Mouse (Mus musculus) kidney, adult 18-20 months (tissue): Measurements from ENCODE around the gene Szrd1.

ENCODE experiments used
- DNase-seq: peaks from one replicate; pipeline ENCODE4 v3.0.0; 2021

Szrd1 gene

DNA sequence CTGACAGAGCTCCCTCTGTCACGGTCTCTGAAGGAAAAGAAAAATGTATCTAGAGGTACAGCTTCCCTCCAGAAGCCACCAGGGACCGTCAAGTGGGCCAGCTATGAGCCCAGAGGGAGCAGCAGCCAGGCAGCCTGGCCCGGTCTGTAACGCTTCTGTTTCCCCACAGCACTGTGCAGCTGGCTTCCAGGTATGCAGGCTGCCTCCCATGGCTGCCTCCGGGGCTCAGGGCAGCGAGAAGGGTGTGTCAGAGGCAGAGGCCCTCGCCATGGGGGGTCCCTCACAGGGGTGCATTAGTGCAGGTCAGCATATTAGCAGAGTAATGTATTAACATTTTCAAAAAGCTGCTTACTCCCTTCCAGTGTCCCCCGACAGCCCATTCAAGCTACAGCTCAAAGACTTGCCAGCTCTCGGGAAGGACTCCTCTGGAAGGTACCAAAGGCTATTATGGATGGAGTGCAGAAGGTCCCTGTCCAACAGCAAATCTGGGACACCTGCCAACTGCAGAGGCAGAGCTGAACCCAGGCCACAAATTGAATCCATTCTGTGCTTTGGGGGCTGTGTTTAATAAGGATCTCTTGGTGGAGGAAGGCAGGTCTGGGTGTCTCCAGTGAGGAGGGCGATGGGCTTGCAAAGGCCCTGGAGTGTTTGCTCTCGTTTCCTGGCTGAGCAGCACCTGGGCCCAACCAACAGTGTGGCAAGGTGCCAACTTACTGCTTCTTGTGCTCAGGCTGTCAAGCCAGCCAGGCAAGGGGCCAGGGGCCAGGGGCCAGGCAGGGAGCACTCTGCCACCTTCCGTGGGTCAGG, 72.7 kb downstream of the Szrd1 start:
- peak; percentile 83 for DNase-seq

DNA sequence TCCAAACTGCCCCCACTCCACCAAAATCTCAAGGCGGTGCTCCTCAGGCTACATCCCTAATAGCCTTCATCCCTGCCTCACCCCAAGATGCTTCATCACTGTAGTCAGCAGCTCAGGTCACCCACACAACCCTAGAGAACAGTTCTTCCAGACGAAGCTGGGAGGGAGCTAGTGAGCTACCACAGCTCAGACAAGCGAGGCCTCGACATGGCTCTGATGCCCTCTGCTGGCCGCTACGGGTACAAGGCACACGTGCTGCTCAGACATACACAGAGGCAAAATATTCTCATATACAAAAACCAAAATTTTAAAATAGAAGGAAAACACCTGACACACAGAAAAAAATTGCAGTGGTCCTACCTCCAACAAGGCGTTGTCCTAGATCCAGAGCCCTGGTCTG, 74.5 kb downstream of the Szrd1 start:
- peak; percentile 83 for DNase-seq

- no peak for DNase-seq
Observed at GRCm38 (mm10) chr4:141064104-141064659, 75.4 kb downstream of the Szrd1 start.
